Mouse (Mus musculus): ENCODE data around the gene Fnip2. TPM values are rescaled to one million over a fixed set of nuclear protein-coding genes. Genes with fewer than 3 reads are reported as not detected.

The Fnip2 gene
- polyA plus RNA-seq, 1 experiment from 2014 or later: 3.0 TPM

DNA sequence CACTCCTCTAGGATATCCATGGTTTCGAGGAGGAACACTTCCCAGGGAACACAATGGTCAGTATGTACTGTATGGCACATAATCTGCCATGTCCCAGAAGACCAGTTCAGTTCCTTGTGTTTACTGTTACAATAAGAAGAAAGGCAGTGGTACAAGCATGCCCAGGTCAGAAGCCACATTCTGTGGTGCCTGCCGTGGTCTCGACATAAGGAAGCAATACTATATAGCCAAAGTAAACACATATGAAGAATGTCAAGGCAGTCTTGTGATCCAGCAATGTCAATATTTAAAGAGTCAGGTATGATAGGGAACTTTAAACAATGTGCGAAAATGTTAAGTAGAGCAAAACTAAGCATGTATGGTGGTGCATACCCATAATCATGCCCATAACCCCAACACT lies 44.2 kb downstream of the Fnip2 start:
- 95% methylated on average over 4 of the region's 4 CpGs for WGBS
- Histone ChIP-seq H3K27ac (ENCODE audit: low read depth, low read length) (no peak overlapping the region), H3K9ac (ENCODE audit: low read length) (no peak overlapping the region), H3K4me2 (ENCODE audit: low read length) (no peak overlapping the region), H3K4me3 (ENCODE audit: low read depth, low read length) (no peak overlapping the region), H3K36me3 (ENCODE audit: control insufficient read depth, insufficient read depth, low read length) (no peaks in the 10 kb centered on the region), H3K4me1 (ENCODE audit: control insufficient read depth, insufficient read depth, low read length) (peaks cover 9% of the 10 kb centered on the region), H3K9me3 (replicated peaks; ENCODE audit: control insufficient read depth, low read length) (no peaks in the 10 kb centered on the region), H3K27me3 (replicated peaks; ENCODE audit: control insufficient read depth, insufficient read depth, low read length) (no peaks in the 10 kb centered on the region)
- DNase-seq (ENCODE audit: low spot score) (no peak), ATAC-seq (no peak)

- 85% methylated on average over 9 of the region's 9 CpGs for WGBS
- H3K4me3 ChIP-seq (ENCODE audit: low read depth, low read length): no peak overlapping the region
- peaks cover 12% of the 10 kb centered on the region for H3K4me1 ChIP-seq (ENCODE audit: control insufficient read depth, insufficient read depth, low read length)
- H3K27ac ChIP-seq (ENCODE audit: low read depth, low read length): no peak overlapping the region
- no peaks in the 10 kb centered on the region for H3K27me3 ChIP-seq (replicated peaks; ENCODE audit: control insufficient read depth, insufficient read depth, low read length)
- no peak overlapping the region for H3K9ac ChIP-seq (ENCODE audit: low read length)
- no peaks in the 10 kb centered on the region for H3K9me3 ChIP-seq (replicated peaks; ENCODE audit: control insufficient read depth, low read length)
- H3K36me3 ChIP-seq (ENCODE audit: control insufficient read depth, insufficient read depth, low read length): peaks cover 3% of the 10 kb centered on the region; the same call in 1 of the 2 replicates
- DNase-seq (ENCODE audit: low spot score) (no peak), ATAC-seq (no peak)
- no peak overlapping the region for H3K4me2 ChIP-seq (ENCODE audit: low read length)
These were observed 47.7 kb downstream of the Fnip2 start for GRCm38 (mm10) chr3:79519862-79520261.

GRCm38 (mm10) chr3:79518761-79519527 lies 48.7 kb downstream of the Fnip2 start:
- DNase-seq (ENCODE audit: low spot score) (no peak), ATAC-seq (peak; percentile 40)
- H3K36me3 ChIP-seq (ENCODE audit: control insufficient read depth, insufficient read depth, low read length): peaks cover 6% of the 10 kb centered on the region; the same call in 1 of the 2 replicates
- no peaks in the 10 kb centered on the region for H3K27me3 ChIP-seq (replicated peaks; ENCODE audit: control insufficient read depth, insufficient read depth, low read length)
- H3K4me2 ChIP-seq (ENCODE audit: low read length): no peak overlapping the region
- no peak overlapping the region for H3K9ac ChIP-seq (ENCODE audit: low read length)
- no peaks in the 10 kb centered on the region for H3K9me3 ChIP-seq (replicated peaks; ENCODE audit: control insufficient read depth, low read length)
- 52% methylated on average over 13 of the region's 13 CpGs for WGBS
- H3K27ac ChIP-seq (ENCODE audit: low read depth, low read length): peak overlapping the region; percentile 39
- no peak overlapping the region for H3K4me3 ChIP-seq (ENCODE audit: low read depth, low read length)
- H3K4me1 ChIP-seq (ENCODE audit: control insufficient read depth, insufficient read depth, low read length): peaks cover 12% of the 10 kb centered on the region

DNA sequence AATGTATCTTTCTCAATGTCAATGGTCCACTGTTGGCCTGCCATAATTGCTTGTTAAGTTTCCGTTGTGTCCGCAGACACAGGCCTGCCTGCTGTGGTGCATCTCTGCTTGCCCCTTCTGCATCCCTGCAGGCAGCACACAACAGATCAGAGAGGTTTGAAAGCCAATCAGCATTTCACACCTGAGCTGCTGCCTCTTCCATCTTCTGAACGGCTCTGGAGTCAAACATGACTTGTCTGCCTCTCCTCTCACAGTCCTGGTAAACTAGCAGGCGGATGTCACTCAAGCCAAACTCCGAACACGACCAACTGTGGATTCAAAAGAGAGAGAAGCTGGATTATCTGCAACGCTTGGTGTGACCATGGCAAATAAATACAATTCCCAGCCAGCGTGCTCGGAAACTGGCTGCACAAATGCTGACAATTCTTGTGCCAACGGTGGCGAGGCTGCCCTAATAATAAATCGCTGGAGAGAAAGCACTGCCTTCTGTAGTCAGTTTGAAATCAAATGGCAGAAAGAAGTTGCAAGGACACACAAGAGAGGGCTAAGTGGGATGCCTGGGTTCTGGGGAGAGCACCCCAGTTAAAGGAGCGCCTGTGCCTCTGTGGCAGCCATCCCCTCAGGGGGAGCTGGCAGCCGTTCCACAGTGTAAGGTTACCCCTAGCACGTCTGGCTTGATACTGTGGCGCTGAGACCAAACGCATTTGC lies 49.6 kb downstream of the Fnip2 start:
- peak; percentile 73 for ATAC-seq
- no peak overlapping the region for H3K9ac ChIP-seq (ENCODE audit: low read length)
- H3K9me3 ChIP-seq (replicated peaks; ENCODE audit: control insufficient read depth, low read length): no peaks in the 10 kb centered on the region
- peaks cover 12% of the 10 kb centered on the region for H3K4me1 ChIP-seq (ENCODE audit: control insufficient read depth, insufficient read depth, low read length)
- peaks cover 6% of the 10 kb centered on the region; the same call in 1 of the 2 replicates for H3K36me3 ChIP-seq (ENCODE audit: control insufficient read depth, insufficient read depth, low read length)
- no peak overlapping the region for H3K27ac ChIP-seq (ENCODE audit: low read depth, low read length)
- DNase-seq (ENCODE audit: low spot score): peak; percentile 54
- no peak overlapping the region for H3K4me3 ChIP-seq (ENCODE audit: low read depth, low read length)
- no peaks in the 10 kb centered on the region for H3K27me3 ChIP-seq (replicated peaks; ENCODE audit: control insufficient read depth, insufficient read depth, low read length)
- WGBS: 60% methylated on average over 17 of the region's 17 CpGs
- H3K4me2 ChIP-seq (ENCODE audit: low read length): no peak overlapping the region

DNA sequence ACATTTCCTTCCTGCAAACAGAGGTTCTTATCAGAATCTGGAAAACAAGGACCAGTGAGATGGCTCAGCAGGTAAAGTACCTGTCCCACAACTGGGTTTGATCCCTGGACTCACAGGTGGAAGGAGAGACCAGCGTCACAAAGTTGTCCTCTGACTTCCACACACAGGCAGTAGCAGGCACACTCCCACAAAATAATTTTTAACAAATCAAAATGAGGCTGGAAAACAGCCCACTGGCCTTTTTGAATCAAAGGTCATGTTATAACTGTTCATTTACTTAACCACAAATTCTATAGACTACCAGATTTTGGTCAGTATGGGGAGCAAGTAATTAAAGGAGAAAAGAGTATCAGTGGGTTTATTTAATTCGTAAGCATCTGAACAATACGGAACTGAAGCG lies 50.6 kb downstream of the Fnip2 start:
- Histone ChIP-seq H3K4me2 (ENCODE audit: low read length) (no peak overlapping the region), H3K9ac (ENCODE audit: low read length) (no peak overlapping the region), H3K9me3 (replicated peaks; ENCODE audit: control insufficient read depth, low read length) (no peaks in the 10 kb centered on the region), H3K36me3 (ENCODE audit: control insufficient read depth, insufficient read depth, low read length) (peaks cover 6% of the 10 kb centered on the region; the same call in 1 of the 2 replicates), H3K27ac (ENCODE audit: low read depth, low read length) (no peak overlapping the region), H3K4me3 (ENCODE audit: low read depth, low read length) (no peak overlapping the region), H3K4me1 (ENCODE audit: control insufficient read depth, insufficient read depth, low read length) (peaks cover 12% of the 10 kb centered on the region), H3K27me3 (replicated peaks; ENCODE audit: control insufficient read depth, insufficient read depth, low read length) (no peaks in the 10 kb centered on the region)
- WGBS: 89% methylated on average over 4 of the region's 4 CpGs
- no peak for DNase-seq (ENCODE audit: low spot score)
- no peak for ATAC-seq

DNA sequence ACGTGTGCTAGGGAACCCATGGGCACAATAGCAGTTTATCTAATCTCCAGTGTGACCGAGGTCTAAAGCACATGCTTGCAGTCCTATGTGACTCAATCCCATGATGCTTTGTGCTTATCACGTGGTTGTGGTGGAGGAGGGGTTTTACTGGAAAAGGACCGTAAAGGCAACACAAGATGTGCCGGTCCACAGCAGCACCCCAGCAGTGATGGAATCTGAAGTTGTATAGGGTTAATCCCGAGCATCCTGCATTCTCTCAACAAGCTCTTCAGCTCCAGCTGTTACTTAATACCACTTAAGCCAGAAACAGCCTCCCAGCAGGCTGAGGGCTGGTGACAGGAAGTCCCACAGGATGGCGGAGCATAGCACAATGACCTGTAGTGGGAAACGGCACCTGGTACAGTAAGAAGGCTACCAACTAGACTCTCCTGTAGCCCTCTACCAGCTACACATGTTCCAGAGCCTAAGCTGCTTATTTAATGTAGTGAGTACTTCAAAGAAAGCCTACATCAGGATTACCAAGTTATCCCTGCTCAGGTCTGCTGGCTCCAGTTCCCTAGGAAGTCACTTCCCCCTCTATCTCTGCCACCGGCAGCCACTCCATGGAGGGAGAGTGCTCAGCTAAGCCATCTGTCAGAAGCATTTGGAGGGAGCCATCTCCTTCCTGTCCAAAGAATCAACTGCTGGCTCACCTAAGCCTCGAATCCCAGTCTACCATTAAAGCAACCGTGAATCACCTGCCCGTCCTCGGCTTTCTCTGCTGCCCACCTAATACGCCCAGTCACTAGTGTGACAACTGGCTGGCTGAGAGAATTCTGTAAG lies 51.3 kb downstream of the Fnip2 start:
- Histone ChIP-seq H3K9ac (ENCODE audit: low read length) (no peak overlapping the region), H3K4me1 (ENCODE audit: control insufficient read depth, insufficient read depth, low read length) (peaks cover 12% of the 10 kb centered on the region), H3K4me2 (ENCODE audit: low read length) (no peak overlapping the region), H3K4me3 (ENCODE audit: low read depth, low read length) (no peak overlapping the region), H3K27ac (ENCODE audit: low read depth, low read length) (no peak overlapping the region), H3K27me3 (replicated peaks; ENCODE audit: control insufficient read depth, insufficient read depth, low read length) (no peaks in the 10 kb centered on the region), H3K9me3 (replicated peaks; ENCODE audit: control insufficient read depth, low read length) (no peaks in the 10 kb centered on the region), H3K36me3 (ENCODE audit: control insufficient read depth, insufficient read depth, low read length) (peaks cover 6% of the 10 kb centered on the region; the same call in 1 of the 2 replicates)
- 73% methylated on average over 14 of the region's 14 CpGs for WGBS
- DNase-seq (ENCODE audit: low spot score) (no peak), ATAC-seq (no peak)

- H3K4me3 ChIP-seq (ENCODE audit: low read depth, low read length): no peak overlapping the region
- DNase-seq (ENCODE audit: low spot score) (no peak), ATAC-seq (no peak)
- 91% methylated on average over 2 of the region's 2 CpGs for WGBS
- no peak overlapping the region for H3K27ac ChIP-seq (ENCODE audit: low read depth, low read length)
- peaks cover 6% of the 10 kb centered on the region; the same call in 1 of the 2 replicates for H3K36me3 ChIP-seq (ENCODE audit: control insufficient read depth, insufficient read depth, low read length)
- H3K4me2 ChIP-seq (ENCODE audit: low read length): no peak overlapping the region
- peaks cover 12% of the 10 kb centered on the region for H3K4me1 ChIP-seq (ENCODE audit: control insufficient read depth, insufficient read depth, low read length)
- no peaks in the 10 kb centered on the region for H3K9me3 ChIP-seq (replicated peaks; ENCODE audit: control insufficient read depth, low read length)
- H3K27me3 ChIP-seq (replicated peaks; ENCODE audit: control insufficient read depth, insufficient read depth, low read length): no peaks in the 10 kb centered on the region
- no peak overlapping the region for H3K9ac ChIP-seq (ENCODE audit: low read length)
These were observed 53.3 kb downstream of the Fnip2 start for GRCm38 (mm10) chr3:79514304-79514703.

- H3K4me2 ChIP-seq (ENCODE audit: low read length): no peak overlapping the region
- peaks cover 11% of the 10 kb centered on the region; the same call in 1 of the 2 replicates for H3K36me3 ChIP-seq (ENCODE audit: control insufficient read depth, insufficient read depth, low read length)
- whole genome bisulfite sequencing: 75% methylated on average over 2 of the region's 2 CpGs
- no peak overlapping the region for H3K27ac ChIP-seq (ENCODE audit: low read depth, low read length)
- DNase-seq (ENCODE audit: low spot score) (no peak), ATAC-seq (no peak)
- H3K4me1 ChIP-seq (ENCODE audit: control insufficient read depth, insufficient read depth, low read length): no peaks in the 10 kb centered on the region
- no peaks in the 10 kb centered on the region for H3K27me3 ChIP-seq (replicated peaks; ENCODE audit: control insufficient read depth, insufficient read depth, low read length)
- H3K9ac ChIP-seq (ENCODE audit: low read length): no peak overlapping the region
- no peak overlapping the region for H3K4me3 ChIP-seq (ENCODE audit: low read depth, low read length)
- H3K9me3 ChIP-seq (replicated peaks; ENCODE audit: control insufficient read depth, low read length): no peaks in the 10 kb centered on the region
These were observed 66.3 kb downstream of the Fnip2 start for GRCm38 (mm10) chr3:79501166-79501728.
